Mouse (Mus musculus): ENCODE results near the gene Rpp14. TPM values are rescaled to one million over a fixed set of nuclear protein-coding genes. Genes with fewer than 3 reads are reported as not detected.
"Not testable (repeated sequence)": the region's sequence is repeated elsewhere in the genome, so short reads cannot be mapped to it uniquely, and the experiment has no call there.

The Rpp14 gene
- polyA plus RNA-seq, 1 experiment from 2014 or later: 46.5 TPM

DNA sequence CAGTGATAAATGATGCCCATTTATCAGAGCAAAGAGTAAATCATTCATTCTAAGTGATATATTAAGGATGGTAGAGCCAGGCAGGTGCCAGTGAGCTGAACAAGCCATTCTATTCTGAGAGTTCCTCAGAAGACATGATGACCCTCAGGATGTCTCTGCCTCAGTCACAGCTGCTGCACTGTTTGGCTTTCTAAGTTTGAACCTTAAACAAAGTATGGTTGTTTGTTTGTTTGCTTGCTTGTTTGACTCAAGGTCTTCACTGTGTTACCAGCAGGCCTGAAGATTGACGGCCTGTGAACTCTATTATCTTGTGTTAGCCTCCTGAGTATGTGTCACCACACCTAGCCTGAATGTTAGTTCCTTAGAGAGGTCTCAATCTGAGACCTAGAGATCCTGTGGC lies 34.6 kb downstream of the Rpp14 start:
- Histone ChIP-seq H3K9ac (ENCODE audit: low read length) (no peak overlapping the region), H3K4me1 (ENCODE audit: control insufficient read depth in 2 of 2, insufficient read depth in 2 of 2, low read length in 2 of 2) (peaks cover 9 to 10% of the 10 kb centered on the region in 2 experiments; a peak in 3 of 4 replicates), H3K4me3 (ENCODE audit: control insufficient read depth in 1 of 2, insufficient read depth in 1 of 2, low read depth in 1 of 2, low read length in 2 of 2) (no peak overlapping the region), H3K9me3 (ENCODE audit: control insufficient read depth, low read length) (no peaks in the 10 kb centered on the region), H3K4me2 (ENCODE audit: low read length) (no peak overlapping the region), H3K27ac (replicated peaks in 1 of 2; ENCODE audit: control insufficient read depth in 1 of 2, insufficient read depth in 1 of 2, low read depth in 2 of 2, low read length in 2 of 2) (no peak overlapping the region), H3K36me3 (ENCODE audit: control insufficient read depth, insufficient read depth, low read length) (no peaks in the 10 kb centered on the region), H3K27me3 (ENCODE audit: control insufficient read depth, insufficient read depth, low read length) (no peaks in the 10 kb centered on the region)
- WGBS: 57% methylated on average over 1 of the region's 1 CpGs
- ATAC-seq (ENCODE audit: insufficient number of reproducible peaks, insufficient read depth, low FRiP score, low read depth): no peak

GRCm38 (mm10) chr14:8115772-8116171 lies 35.6 kb downstream of the Rpp14 start:
- Histone ChIP-seq H3K9ac (ENCODE audit: low read length) (no peak overlapping the region), H3K9me3 (ENCODE audit: control insufficient read depth, low read length) (no peaks in the 10 kb centered on the region), H3K27me3 (ENCODE audit: control insufficient read depth, insufficient read depth, low read length) (no peaks in the 10 kb centered on the region), H3K36me3 (ENCODE audit: control insufficient read depth, insufficient read depth, low read length) (peaks cover 6% of the 10 kb centered on the region; the same call in 1 of the 2 replicates), H3K27ac (replicated peaks in 1 of 2; ENCODE audit: control insufficient read depth in 1 of 2, insufficient read depth in 1 of 2, low read depth in 2 of 2, low read length in 2 of 2) (no peak overlapping the region), H3K4me3 (ENCODE audit: control insufficient read depth in 1 of 2, insufficient read depth in 1 of 2, low read depth in 1 of 2, low read length in 2 of 2) (no peak overlapping the region), H3K4me1 (ENCODE audit: control insufficient read depth in 2 of 2, insufficient read depth in 2 of 2, low read length in 2 of 2) (peaks cover 9 to 10% of the 10 kb centered on the region in 2 experiments; a peak in 3 of 4 replicates), H3K4me2 (ENCODE audit: low read length) (no peak overlapping the region)
- ATAC-seq (ENCODE audit: insufficient number of reproducible peaks, insufficient read depth, low FRiP score, low read depth): no peak
- WGBS: 74% methylated on average over 4 of the region's 4 CpGs

DNA sequence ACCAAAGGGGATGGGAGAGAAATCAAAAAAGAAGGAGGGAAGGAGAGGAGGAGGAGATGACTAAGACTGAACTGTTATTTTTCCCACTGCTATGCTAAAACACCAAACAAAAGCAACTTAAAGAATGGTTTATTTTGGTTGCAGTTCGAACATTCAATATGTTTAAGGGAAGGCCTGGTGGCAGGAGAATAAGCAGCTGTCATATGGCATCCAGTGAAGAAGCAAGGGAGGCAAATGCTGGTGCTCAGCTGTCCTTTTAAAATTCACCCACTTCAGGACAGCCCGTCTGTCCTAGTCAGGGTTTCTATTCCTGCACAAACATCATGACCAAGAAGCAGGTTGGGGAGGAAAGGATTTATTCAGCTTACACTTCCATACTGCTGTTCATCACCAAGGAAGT lies 37.2 kb downstream of the Rpp14 start:
- H3K4me2 ChIP-seq (ENCODE audit: low read length): no peak overlapping the region
- H3K9ac ChIP-seq (ENCODE audit: low read length): no peak overlapping the region
- H3K9me3 ChIP-seq (ENCODE audit: control insufficient read depth, low read length): no peaks in the 10 kb centered on the region
- WGBS: 86% methylated on average over 2 of the region's 2 CpGs
- H3K27me3 ChIP-seq (ENCODE audit: control insufficient read depth, insufficient read depth, low read length): no peaks in the 10 kb centered on the region
- ATAC-seq (ENCODE audit: insufficient number of reproducible peaks, insufficient read depth, low FRiP score, low read depth): no peak
- no peak overlapping the region for H3K27ac ChIP-seq (replicated peaks in 1 of 2; ENCODE audit: control insufficient read depth in 1 of 2, insufficient read depth in 1 of 2, low read depth in 2 of 2, low read length in 2 of 2)
- H3K4me3 ChIP-seq (ENCODE audit: control insufficient read depth in 1 of 2, insufficient read depth in 1 of 2, low read depth in 1 of 2, low read length in 2 of 2): no peak overlapping the region
- H3K4me1 ChIP-seq (ENCODE audit: control insufficient read depth in 2 of 2, insufficient read depth in 2 of 2, low read length in 2 of 2): peaks cover 0 to 3% of the 10 kb centered on the region in 2 experiments; a peak in 1 of 4 replicates
- H3K36me3 ChIP-seq (ENCODE audit: control insufficient read depth, insufficient read depth, low read length): peaks cover 11% of the 10 kb centered on the region; the same call in 1 of the 2 replicates

GRCm38 (mm10) chr14:8119454-8119853 lies 39.3 kb downstream of the Rpp14 start:
- WGBS: 91% methylated on average over 5 of the region's 5 CpGs
- H3K36me3 ChIP-seq (ENCODE audit: control insufficient read depth, insufficient read depth, low read length): peaks cover 26% of the 10 kb centered on the region
- H3K4me1 ChIP-seq (ENCODE audit: control insufficient read depth in 2 of 2, insufficient read depth in 2 of 2, low read length in 2 of 2): peaks cover 3 to 5% of the 10 kb centered on the region in 2 experiments; a peak in 1 of 4 replicates
- no peaks in the 10 kb centered on the region for H3K9me3 ChIP-seq (ENCODE audit: control insufficient read depth, low read length)
- no peak for ATAC-seq (ENCODE audit: insufficient number of reproducible peaks, insufficient read depth, low FRiP score, low read depth)
- no peak overlapping the region for H3K27ac ChIP-seq (replicated peaks in 1 of 2; ENCODE audit: control insufficient read depth in 1 of 2, insufficient read depth in 1 of 2, low read depth in 2 of 2, low read length in 2 of 2)
- no peak overlapping the region for H3K4me3 ChIP-seq (ENCODE audit: control insufficient read depth in 1 of 2, insufficient read depth in 1 of 2, low read depth in 1 of 2, low read length in 2 of 2)
- H3K9ac ChIP-seq (ENCODE audit: low read length): no peak overlapping the region
- no peaks in the 10 kb centered on the region for H3K27me3 ChIP-seq (ENCODE audit: control insufficient read depth, insufficient read depth, low read length)
- H3K4me2 ChIP-seq (ENCODE audit: low read length): no peak overlapping the region

DNA sequence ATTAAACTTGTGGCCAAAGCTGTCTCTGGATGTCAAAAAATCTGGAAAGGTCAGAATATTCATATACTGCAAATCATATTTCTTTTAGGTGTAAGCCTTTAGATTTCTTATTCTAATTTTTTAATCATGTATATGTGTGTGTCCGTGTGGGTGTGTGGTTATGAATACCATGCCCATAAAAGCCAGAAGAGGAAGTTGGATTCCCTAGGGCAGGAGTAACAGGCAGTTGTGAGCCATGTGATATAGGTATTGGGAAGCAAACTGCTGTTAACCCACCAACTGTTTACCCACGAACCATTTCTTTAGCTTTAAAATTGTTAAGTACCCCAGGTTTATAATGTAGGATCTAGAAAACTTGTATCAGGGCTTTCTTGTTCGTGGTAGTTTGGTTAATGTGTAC lies 39.7 kb downstream of the Rpp14 start:
- Histone ChIP-seq H3K36me3 (ENCODE audit: control insufficient read depth, insufficient read depth, low read length) (peaks cover 26% of the 10 kb centered on the region), H3K27ac (replicated peaks in 1 of 2; ENCODE audit: control insufficient read depth in 1 of 2, insufficient read depth in 1 of 2, low read depth in 2 of 2, low read length in 2 of 2) (no peak overlapping the region), H3K9ac (ENCODE audit: low read length) (no peak overlapping the region), H3K4me1 (ENCODE audit: control insufficient read depth in 2 of 2, insufficient read depth in 2 of 2, low read length in 2 of 2) (peaks cover 3 to 5% of the 10 kb centered on the region in 2 experiments; a peak in 1 of 4 replicates), H3K27me3 (ENCODE audit: control insufficient read depth, insufficient read depth, low read length) (no peaks in the 10 kb centered on the region), H3K4me3 (ENCODE audit: control insufficient read depth in 1 of 2, insufficient read depth in 1 of 2, low read depth in 1 of 2, low read length in 2 of 2) (no peak overlapping the region), H3K4me2 (ENCODE audit: low read length) (no peak overlapping the region), H3K9me3 (ENCODE audit: control insufficient read depth, low read length) (no peaks in the 10 kb centered on the region)
- WGBS: 83% methylated on average over 3 of the region's 3 CpGs
- ATAC-seq (ENCODE audit: insufficient number of reproducible peaks, insufficient read depth, low FRiP score, low read depth): no peak

DNA sequence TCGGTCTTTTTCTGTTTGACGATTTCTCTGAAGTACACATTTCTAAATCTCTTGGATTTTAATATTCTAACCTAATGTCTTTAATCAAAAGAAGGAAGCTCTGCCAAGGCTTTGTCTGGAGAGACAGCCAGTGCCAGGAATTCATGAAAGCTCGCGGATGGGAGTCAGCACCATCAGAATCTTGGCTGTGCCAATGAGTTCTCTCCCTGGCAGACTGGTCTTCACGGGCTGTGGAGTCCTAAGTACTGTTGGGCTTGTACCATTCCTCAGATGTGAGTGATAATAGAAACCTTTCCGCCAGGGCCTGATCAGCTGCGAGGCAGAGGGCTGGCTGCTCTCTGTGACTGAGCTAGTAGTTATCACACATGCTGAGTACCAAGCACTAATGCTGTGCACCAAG lies 43.0 kb downstream of the Rpp14 start:
- Histone ChIP-seq H3K27ac (replicated peaks in 1 of 2; ENCODE audit: control insufficient read depth in 1 of 2, insufficient read depth in 1 of 2, low read depth in 2 of 2, low read length in 2 of 2) (no peak overlapping the region), H3K4me2 (ENCODE audit: low read length) (no peak overlapping the region), H3K4me3 (ENCODE audit: control insufficient read depth in 1 of 2, insufficient read depth in 1 of 2, low read depth in 1 of 2, low read length in 2 of 2) (no peak overlapping the region), H3K4me1 (ENCODE audit: control insufficient read depth in 2 of 2, insufficient read depth in 2 of 2, low read length in 2 of 2) (0 out of 4 replicates have a peak, but pooled peaks cover 2 to 3% of the 10 kb centered on the region in 2 experiments), H3K36me3 (ENCODE audit: control insufficient read depth, insufficient read depth, low read length) (peaks cover 36% of the 10 kb centered on the region), H3K27me3 (ENCODE audit: control insufficient read depth, insufficient read depth, low read length) (no peaks in the 10 kb centered on the region), H3K9me3 (ENCODE audit: control insufficient read depth, low read length) (no peaks in the 10 kb centered on the region), H3K9ac (ENCODE audit: low read length) (no peak overlapping the region)
- no peak for ATAC-seq (ENCODE audit: insufficient number of reproducible peaks, insufficient read depth, low FRiP score, low read depth)
- 84% methylated on average over 7 of the region's 7 CpGs for WGBS

DNA sequence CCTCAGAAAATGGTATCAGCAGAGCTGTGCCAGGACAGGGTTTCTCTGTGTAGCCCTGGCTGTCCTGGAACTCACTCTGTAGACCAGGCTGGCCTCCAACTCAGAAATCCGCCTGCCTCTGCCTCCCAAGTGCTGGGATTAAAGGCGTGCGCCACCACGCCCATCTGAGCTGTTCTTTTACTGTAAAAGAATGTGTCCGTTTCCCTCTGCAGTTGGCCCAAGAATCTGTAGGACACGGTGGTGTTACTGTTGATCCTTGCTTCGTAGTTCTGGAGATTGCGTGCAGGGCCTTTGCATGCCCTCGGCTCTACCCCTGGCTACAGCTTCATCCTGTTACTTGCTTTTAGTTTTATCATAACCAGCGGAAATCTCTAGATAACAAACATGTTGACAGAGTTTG lies 43.4 kb downstream of the Rpp14 start:
- WGBS: 72% methylated on average over 10 of the region's 10 CpGs
- H3K36me3 ChIP-seq (ENCODE audit: control insufficient read depth, insufficient read depth, low read length): peaks cover 36% of the 10 kb centered on the region

More for the DNA sequence above, 43.4 kb downstream of the Rpp14 start:
- not testable (repeated sequence) for H3K27me3 ChIP-seq (ENCODE audit: control insufficient read depth, insufficient read depth, low read length); H3K4me3 ChIP-seq (ENCODE audit: control insufficient read depth in 1 of 2, insufficient read depth in 1 of 2, low read depth in 1 of 2, low read length in 2 of 2); H3K9ac ChIP-seq (ENCODE audit: low read length); H3K9me3 ChIP-seq (ENCODE audit: control insufficient read depth, low read length); ATAC-seq (ENCODE audit: insufficient number of reproducible peaks, insufficient read depth, low FRiP score, low read depth); H3K4me2 ChIP-seq (ENCODE audit: low read length); H3K4me1 ChIP-seq (ENCODE audit: control insufficient read depth in 2 of 2, insufficient read depth in 2 of 2, low read length in 2 of 2); H3K27ac ChIP-seq (replicated peaks in 1 of 2; ENCODE audit: control insufficient read depth in 1 of 2, insufficient read depth in 1 of 2, low read depth in 2 of 2, low read length in 2 of 2)
